Mouse (Mus musculus): ENCODE measurements around the gene Rnf183. TPM values are rescaled to one million over a fixed set of nuclear protein-coding genes. Genes with fewer than 3 reads are reported as not detected.

Gene Rnf183
- total and polyA plus RNA-seq, 2 experiments from 2014 or later: 0.39 TPM; not detected in 1

GRCm38 (mm10) chr4:62409615-62410014, 25.4 kb downstream of the Rnf183 start:
- Histone ChIP-seq H3K9me3 (ENCODE audit: low read length) (no peaks in the 10 kb centered on the region), H3K36me3 (ENCODE audit: insufficient read depth, low read length) (peaks cover 17% of the 10 kb centered on the region), H3K27ac (ENCODE audit: low read depth, low read length) (0 out of 2 replicates have a peak overlapping the region, but pooled peaks have one; percentile 74), H3K4me3 (ENCODE audit: low read depth, low read length) (peak overlapping the region; percentile 87), H3K9ac (replicated peaks; ENCODE audit: low read length, poor library complexity, severe bottlenecking) (peak overlapping the region; percentile 77), H3K4me1 (ENCODE audit: insufficient read depth, low read length) (peaks cover 10% of the 10 kb centered on the region), H3K4me2 (ENCODE audit: low read depth, low read length, poor library complexity, severe bottlenecking) (peak overlapping the region; percentile 55), H3K27me3 (ENCODE audit: insufficient read depth, low read length) (no peaks in the 10 kb centered on the region)
- DNase-seq (ENCODE audit: low spot score) (no peak), ATAC-seq (ENCODE audit: low FRiP score) (no peak)
- 44% methylated on average over 6 of the region's 6 CpGs for WGBS
- TF ChIP-seq CTCF (IDR thresholded peaks at IDR 0.05): no peak

GRCm38 (mm10) chr4:62408601-62409282, 26.3 kb downstream of the Rnf183 start, which contains the start of the genes Cdc26 and Prpf4:
TSS of gene Cdc26 (minus strand) at chr4:62408642.
TSS of gene Prpf4 (plus strand) at chr4:62408797.
- Histone ChIP-seq H3K4me1 (ENCODE audit: insufficient read depth, low read length) (peaks cover 10% of the 10 kb centered on the region), H3K4me2 (ENCODE audit: low read depth, low read length, poor library complexity, severe bottlenecking) (peak within 1 kb of the TSS; percentile 55), H3K4me3 (ENCODE audit: low read depth, low read length) (peak within 1 kb of the TSS; percentile 87), H3K36me3 (ENCODE audit: insufficient read depth, low read length) (peaks cover 14% of the 10 kb centered on the region), H3K27ac (ENCODE audit: low read depth, low read length) (peak within 1 kb of the TSS; percentile 74), H3K27me3 (ENCODE audit: insufficient read depth, low read length) (no peaks in the 10 kb centered on the region), H3K9me3 (ENCODE audit: low read length) (no peaks in the 10 kb centered on the region), H3K9ac (replicated peaks; ENCODE audit: low read length, poor library complexity, severe bottlenecking) (peak within 1 kb of the TSS; percentile 77)
- ATAC-seq (ENCODE audit: low FRiP score) (peak; percentile 99), DNase-seq (ENCODE audit: low spot score) (peak; percentile 100)
- TF ChIP-seq CTCF (IDR thresholded peaks at IDR 0.05): no peak
- under 1% methylated on average over 39 of the region's 39 CpGs for WGBS

- Histone ChIP-seq H3K4me2 (ENCODE audit: low read depth, low read length, poor library complexity, severe bottlenecking) (peak overlapping the region; percentile 51), H3K9me3 (ENCODE audit: low read length) (no peaks in the 10 kb centered on the region), H3K27me3 (ENCODE audit: insufficient read depth, low read length) (no peaks in the 10 kb centered on the region), H3K36me3 (ENCODE audit: insufficient read depth, low read length) (peaks cover 14% of the 10 kb centered on the region), H3K27ac (ENCODE audit: low read depth, low read length) (peak overlapping the region; percentile 74), H3K4me1 (ENCODE audit: insufficient read depth, low read length) (peaks cover 10% of the 10 kb centered on the region), H3K9ac (replicated peaks; ENCODE audit: low read length, poor library complexity, severe bottlenecking) (peak overlapping the region; percentile 71), H3K4me3 (ENCODE audit: low read depth, low read length) (peak overlapping the region; percentile 87)
- ATAC-seq (ENCODE audit: low FRiP score) (peak; percentile 63), DNase-seq (ENCODE audit: low spot score) (peak; percentile 71)
- WGBS: under 1% methylated on average over 35 of the region's 35 CpGs
- TF ChIP-seq CTCF (IDR thresholded peaks at IDR 0.05): peak; percentile 69
Observed at GRCm38 (mm10) chr4:62407730-62408582, 27.1 kb downstream of the Rnf183 start.

GRCm38 (mm10) chr4:62406133-62406532, 28.9 kb downstream of the Rnf183 start:
- TF ChIP-seq CTCF (IDR thresholded peaks at IDR 0.05): no peak
- peaks cover 10% of the 10 kb centered on the region for H3K4me1 ChIP-seq (ENCODE audit: insufficient read depth, low read length)
- WGBS: 82% methylated on average over 4 of the region's 4 CpGs
- no peak overlapping the region for H3K4me3 ChIP-seq (ENCODE audit: low read depth, low read length)
- no peak overlapping the region for H3K27ac ChIP-seq (ENCODE audit: low read depth, low read length)
- no peak for DNase-seq (ENCODE audit: low spot score)
- no peaks in the 10 kb centered on the region for H3K27me3 ChIP-seq (ENCODE audit: insufficient read depth, low read length)
- ATAC-seq (ENCODE audit: low FRiP score): no peak
- H3K36me3 ChIP-seq (ENCODE audit: insufficient read depth, low read length): peaks cover 7% of the 10 kb centered on the region; the same call in 1 of the 2 replicates
- H3K4me2 ChIP-seq (ENCODE audit: low read depth, low read length, poor library complexity, severe bottlenecking): peak overlapping the region; percentile 6; the same call in 1 of the 2 replicates
- H3K9ac ChIP-seq (replicated peaks; ENCODE audit: low read length, poor library complexity, severe bottlenecking): no peak overlapping the region
- H3K9me3 ChIP-seq (ENCODE audit: low read length): no peaks in the 10 kb centered on the region

- no peak for DNase-seq (ENCODE audit: low spot score)
- H3K27me3 ChIP-seq (ENCODE audit: insufficient read depth, low read length): no peaks in the 10 kb centered on the region
- H3K9me3 ChIP-seq (ENCODE audit: low read length): no peaks in the 10 kb centered on the region
- H3K4me2 ChIP-seq (ENCODE audit: low read depth, low read length, poor library complexity, severe bottlenecking): no peak overlapping the region
- 91% methylated on average over 3 of the region's 3 CpGs for WGBS
- ATAC-seq (ENCODE audit: low FRiP score): no peak
- H3K36me3 ChIP-seq (ENCODE audit: insufficient read depth, low read length): peaks cover 45% of the 10 kb centered on the region
- H3K4me1 ChIP-seq (ENCODE audit: insufficient read depth, low read length): no peaks in the 10 kb centered on the region
- H3K27ac ChIP-seq (ENCODE audit: low read depth, low read length): no peak overlapping the region
- no peak overlapping the region for H3K9ac ChIP-seq (replicated peaks; ENCODE audit: low read length, poor library complexity, severe bottlenecking)
- no peak overlapping the region for H3K4me3 ChIP-seq (ENCODE audit: low read depth, low read length)
- no peak for TF ChIP-seq CTCF (IDR thresholded peaks at IDR 0.05)
Observed at GRCm38 (mm10) chr4:62398956-62399355, 36.1 kb downstream of the Rnf183 start.
